Mouse (Mus musculus) heart, postnatal 25 days (tissue): Measurements from ENCODE around the gene 1700020A23Rik. TPM values are rescaled to one million over a fixed set of nuclear protein-coding genes. Genes with fewer than 3 reads are reported as not detected.
A peak's percentile ranks its signal among the peaks of the same experiment; 100 is the strongest.

ENCODE experiments used
- DNase-seq: peaks from one replicate; pipeline ENCODE4 v3.0.0; 2022; ENCODE audit warnings: low spot score
- intact Hi-C: fragments of 180-260 bp; cut with DNase I; formaldehyde crosslinking; loops from one replicate; pipeline ENCODE4 v1.15.1; 2025
- total RNA-seq, 2 experiments: library from RNA; stranded (reverse); gene quantifications; 2 replicates each; pipeline ENCODE4 v1.2.3; 2021

The 1700020A23Rik gene
- total RNA-seq, 2 experiments from 2014 or later: not detected

- DNase-seq: no peak
- intact Hi-C loops: no loop called here
Observed at GRCm38 (mm10) chr2:130408194-130408593, 3.1 kb downstream of the 1700020A23Rik start.

GRCm38 (mm10) chr2:130411558-130412495, 6.8 kb downstream of the 1700020A23Rik start:
- intact Hi-C loops: loop anchor here (2.0 to 10.0 kb wide), 2 partner anchors 119 to 237 kb away; partner anchors contain the start of gene Snrpb
- DNase-seq: peak; percentile 66

- intact Hi-C loops: loop anchor here (10.0 kb wide), 1 partner anchor 238 kb away; the partner anchor contains the start of gene Snrpb
- DNase-seq: no peak
Observed at GRCm38 (mm10) chr2:130412775-130413174, 7.7 kb downstream of the 1700020A23Rik start.

- DNase-seq: no peak
- intact Hi-C loops: loop anchor here (10.0 kb wide), 1 partner anchor 239 kb away; the partner anchor contains the start of gene Snrpb
Observed at GRCm38 (mm10) chr2:130414094-130414856, 9.2 kb downstream of the 1700020A23Rik start.

- DNase-seq: no peak
- intact Hi-C loops: loop anchor here (10.0 kb wide), 1 partner anchor 243 kb away; the partner anchor contains the start of genes Ddrgk1 and Itpa
Observed at GRCm38 (mm10) chr2:130421781-130422620, 16.9 kb downstream of the 1700020A23Rik start.

- peak; percentile 53 for DNase-seq
- intact Hi-C loops: loop anchor here (2.0 to 10.0 kb wide), 2 partner anchors 27 to 241 kb away; partner anchors contain the start of genes Ddrgk1, Itpa and Ptpra
Observed at GRCm38 (mm10) chr2:130423397-130424125, 18.5 kb downstream of the 1700020A23Rik start.

GRCm38 (mm10) chr2:130424126-130424853, 19.2 kb downstream of the 1700020A23Rik start, which contains the start of the genes Vps16 and Pced1a:
Gene Vps16 (plus strand): TSS chr2:130424339.
Gene Pced1a (minus strand): TSS chr2:130424701.
- intact Hi-C loops: loop anchor here (2.0 to 10.0 kb wide), 2 partner anchors 27 to 241 kb away; partner anchors contain the start of genes Ddrgk1, Itpa and Ptpra
- DNase-seq: peak; percentile 84

GRCm38 (mm10) chr2:130425112-130425511, 20.1 kb downstream of the 1700020A23Rik start:
- DNase-seq: no peak
- intact Hi-C loops: loop anchor here (2.0 to 10.0 kb wide), 2 partner anchors 26 to 240 kb away; partner anchors contain the start of genes Ddrgk1, Itpa and Ptpra

GRCm38 (mm10) chr2:130429851-130430250, 24.8 kb downstream of the 1700020A23Rik start:
- DNase-seq: no peak
- intact Hi-C loops: loop anchor here (10.0 kb wide), 1 partner anchor 235 kb away; the partner anchor contains the start of genes Ddrgk1 and Itpa

GRCm38 (mm10) chr2:130430484-130430883, 25.4 kb downstream of the 1700020A23Rik start:
- intact Hi-C loops: no loop called here
- DNase-seq: no peak

- DNase-seq: no peak
- intact Hi-C loops: no loop called here
Observed at GRCm38 (mm10) chr2:130432157-130432556, 27.1 kb downstream of the 1700020A23Rik start.

- DNase-seq: no peak
- intact Hi-C loops: no loop called here
Observed at GRCm38 (mm10) chr2:130433152-130433551, 28.1 kb downstream of the 1700020A23Rik start.

GRCm38 (mm10) chr2:130436769-130437168, 31.7 kb downstream of the 1700020A23Rik start:
- intact Hi-C loops: no loop called here
- no peak for DNase-seq

- DNase-seq: no peak
Observed at GRCm38 (mm10) chr2:130438861-130439260, 33.8 kb downstream of the 1700020A23Rik start.

GRCm38 (mm10) chr2:130439840-130440480, 34.9 kb downstream of the 1700020A23Rik start:
- intact Hi-C loops: no loop called here

More at GRCm38 (mm10) chr2:130438861-130439260, 33.8 kb downstream of the 1700020A23Rik start:
- intact Hi-C loops: no loop called here

GRCm38 (mm10) chr2:130442162-130442561, 37.1 kb downstream of the 1700020A23Rik start:
- intact Hi-C loops: no loop called here
- DNase-seq: no peak

More at GRCm38 (mm10) chr2:130439840-130440480, 34.9 kb downstream of the 1700020A23Rik start:
- DNase-seq: no peak

- no peak for DNase-seq
- intact Hi-C loops: loop anchor here (5.0 kb wide), 1 partner anchor 74 kb away; no protein-coding TSS in a partner anchor
Observed at GRCm38 (mm10) chr2:130448449-130448848, 43.4 kb downstream of the 1700020A23Rik start.
